Mouse (Mus musculus): ENCODE data around the gene Tnfsf11. TPM values are rescaled to one million over a fixed set of nuclear protein-coding genes. Genes with fewer than 3 reads are reported as not detected.

Gene Tnfsf11
- polyA plus RNA-seq (2012; rRNA removed) (0.90 and 0.98 TPM in 2 replicates), polyA plus RNA-seq (2014; fragmentation: Nextera tagmentation; extraction: Ambion mirVana) (0.84 and 1.1 TPM in 2 replicates)

DNA sequence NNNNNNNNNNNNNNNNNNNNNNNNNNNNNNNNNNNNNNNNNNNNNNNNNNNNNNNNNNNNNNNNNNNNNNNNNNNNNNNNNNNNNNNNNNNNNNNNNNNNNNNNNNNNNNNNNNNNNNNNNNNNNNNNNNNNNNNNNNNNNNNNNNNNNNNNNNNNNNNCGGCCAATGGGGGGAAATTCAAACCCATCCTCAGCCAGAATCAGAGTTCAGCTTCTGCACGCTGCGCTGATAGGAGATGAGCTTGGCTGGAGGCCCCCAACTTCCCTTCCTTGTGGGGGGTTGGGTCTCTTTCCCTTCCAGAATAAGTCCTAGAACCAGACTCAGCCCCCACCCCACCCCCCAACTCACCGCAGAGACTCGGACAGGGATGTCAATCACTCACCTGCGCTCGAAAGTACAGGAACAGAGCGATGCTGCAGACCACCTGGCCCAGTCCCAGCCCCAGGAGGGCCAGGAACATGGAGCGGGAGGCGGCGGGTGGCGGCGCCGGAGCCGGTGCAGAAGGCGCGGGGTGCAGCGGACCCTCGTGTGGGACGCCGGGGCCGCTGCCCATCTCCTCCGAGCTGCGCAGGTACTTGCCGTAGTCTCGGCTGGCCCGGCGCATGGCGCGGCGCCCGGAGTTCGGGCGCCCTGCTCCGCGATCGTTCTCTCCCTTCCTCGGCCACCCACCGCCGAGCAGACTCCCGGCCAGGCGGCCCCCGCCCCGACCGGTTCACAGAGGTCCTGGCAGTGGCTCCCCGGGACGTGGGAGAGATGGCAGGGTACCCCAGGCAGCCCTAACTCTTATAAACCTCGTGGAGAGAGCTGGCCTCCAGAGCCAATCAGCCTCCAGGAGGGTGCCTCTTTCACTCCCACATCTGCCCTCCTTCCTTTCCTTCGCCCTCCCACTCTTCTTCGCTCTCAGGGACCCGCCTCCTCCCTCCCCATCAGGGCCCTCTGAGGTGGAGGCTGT lies at the start of gene Tnfsf11:
Tnfsf11 (minus strand) TSS at position 758 of the 952 bp plus-strand sequence.
- WGBS = under 1% methylated on average over 28 of the region's 51 CpGs
- Histone ChIP-seq H3K36me3 (ENCODE audit: control insufficient read depth, insufficient read depth, low read length) (no peaks in the 10 kb centered on the region), H3K4me2 (replicated peaks; ENCODE audit: low read depth, low read length, severe bottlenecking) (peak within 1 kb of the TSS; percentile 83), H3K9me3 (ENCODE audit: control insufficient read depth, low read length) (no peaks in the 10 kb centered on the region), H3K9ac (ENCODE audit: low read depth, low read length, severe bottlenecking) (peak within 1 kb of the TSS; percentile 45), H3K4me3 (replicated peaks; ENCODE audit: low read length) (peak within 1 kb of the TSS; percentile 49), H3K27me3 (ENCODE audit: control insufficient read depth, insufficient read depth, low read length) (peaks cover 16% of the 10 kb centered on the region; the same call in 1 of the 2 replicates), H3K4me1 (ENCODE audit: control insufficient read depth, insufficient read depth, low read length) (peaks cover 3% of the 10 kb centered on the region; the same call in 1 of the 2 replicates), H3K27ac (replicated peaks; ENCODE audit: low read depth, low read length) (no peak within 1 kb of the TSS)
- peak; percentile 30 for ATAC-seq (ENCODE audit: low FRiP score, low read depth)
- TF ChIP-seq POLR2A (IDR thresholded peaks at IDR 0.05; ENCODE audit: borderline replicate concordance, extremely low read depth, insufficient read depth, insufficient read length) = no peak
- DNase-seq (ENCODE audit: low spot score) = no peak

- Histone ChIP-seq H3K36me3 (ENCODE audit: control insufficient read depth, insufficient read depth, low read length) (no peaks in the 10 kb centered on the region), H3K4me1 (ENCODE audit: control insufficient read depth, insufficient read depth, low read length) (no peaks in the 10 kb centered on the region; the same call in 1 of the 2 replicates), H3K9ac (ENCODE audit: low read depth, low read length, severe bottlenecking) (no peak overlapping the region), H3K27ac (replicated peaks; ENCODE audit: low read depth, low read length) (no peak overlapping the region), H3K27me3 (ENCODE audit: control insufficient read depth, insufficient read depth, low read length) (no peaks in the 10 kb centered on the region), H3K4me3 (replicated peaks; ENCODE audit: low read length) (no peak overlapping the region), H3K4me2 (replicated peaks; ENCODE audit: low read depth, low read length, severe bottlenecking) (no peak overlapping the region), H3K9me3 (ENCODE audit: control insufficient read depth, low read length) (no peaks in the 10 kb centered on the region)
- no peak for TF ChIP-seq POLR2A (IDR thresholded peaks at IDR 0.05; ENCODE audit: borderline replicate concordance, extremely low read depth, insufficient read depth, insufficient read length)
- DNase-seq (ENCODE audit: low spot score) = no peak
- ATAC-seq (ENCODE audit: low FRiP score, low read depth) = no peak
- WGBS = 64% methylated on average over 8 of the region's 8 CpGs
Measured at GRCm38 (mm10) chr14:78356764-78357163, 48.9 kb upstream of the Tnfsf11 start.

- H3K9me3 ChIP-seq (ENCODE audit: control insufficient read depth, low read length) = no peaks in the 10 kb centered on the region
- no peak overlapping the region for H3K27ac ChIP-seq (replicated peaks; ENCODE audit: low read depth, low read length)
- H3K4me1 ChIP-seq (ENCODE audit: control insufficient read depth, insufficient read depth, low read length) = no peaks in the 10 kb centered on the region; the same call in 1 of the 2 replicates
- H3K27me3 ChIP-seq (ENCODE audit: control insufficient read depth, insufficient read depth, low read length) = no peaks in the 10 kb centered on the region
- no peak overlapping the region for H3K4me3 ChIP-seq (replicated peaks; ENCODE audit: low read length)
- H3K9ac ChIP-seq (ENCODE audit: low read depth, low read length, severe bottlenecking) = no peak overlapping the region
- WGBS = 78% methylated on average over 4 of the region's 4 CpGs
- DNase-seq (ENCODE audit: low spot score) (no peak), ATAC-seq (ENCODE audit: low FRiP score, low read depth) (no peak)
- no peaks in the 10 kb centered on the region for H3K36me3 ChIP-seq (ENCODE audit: control insufficient read depth, insufficient read depth, low read length)
- no peak for TF ChIP-seq POLR2A (IDR thresholded peaks at IDR 0.05; ENCODE audit: borderline replicate concordance, extremely low read depth, insufficient read depth, insufficient read length)
- no peak overlapping the region for H3K4me2 ChIP-seq (replicated peaks; ENCODE audit: low read depth, low read length, severe bottlenecking)
Measured at GRCm38 (mm10) chr14:78355381-78355780, 47.5 kb upstream of the Tnfsf11 start.

DNA sequence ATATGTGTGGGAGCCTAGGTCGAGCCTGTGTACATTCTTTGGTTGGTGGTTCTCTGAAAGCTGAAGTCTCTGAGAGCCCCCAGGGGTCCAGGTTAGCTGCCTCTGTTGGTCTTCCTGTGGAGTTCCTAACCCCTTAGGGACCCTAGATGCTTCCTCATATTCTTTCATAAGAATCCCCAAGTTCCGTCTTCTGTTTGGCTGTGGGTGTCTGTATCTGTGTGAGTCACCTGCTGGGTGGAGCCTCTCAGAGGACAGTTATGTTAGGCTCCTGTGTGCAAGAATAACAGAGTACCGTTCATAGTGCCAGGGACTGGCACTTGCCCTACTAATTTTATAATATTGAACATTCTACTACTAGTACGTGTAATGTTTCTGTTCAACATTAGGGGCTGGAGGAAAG lies 45.0 kb upstream of the Tnfsf11 start:
- Histone ChIP-seq H3K36me3 (ENCODE audit: control insufficient read depth, insufficient read depth, low read length) (no peaks in the 10 kb centered on the region), H3K9ac (ENCODE audit: low read depth, low read length, severe bottlenecking) (no peak overlapping the region), H3K4me3 (replicated peaks; ENCODE audit: low read length) (no peak overlapping the region), H3K4me2 (replicated peaks; ENCODE audit: low read depth, low read length, severe bottlenecking) (no peak overlapping the region), H3K9me3 (ENCODE audit: control insufficient read depth, low read length) (no peaks in the 10 kb centered on the region), H3K4me1 (ENCODE audit: control insufficient read depth, insufficient read depth, low read length) (no peaks in the 10 kb centered on the region; the same call in 1 of the 2 replicates), H3K27me3 (ENCODE audit: control insufficient read depth, insufficient read depth, low read length) (no peaks in the 10 kb centered on the region), H3K27ac (replicated peaks; ENCODE audit: low read depth, low read length) (no peak overlapping the region)
- 56% methylated on average over 4 of the region's 4 CpGs for WGBS
- ATAC-seq (ENCODE audit: low FRiP score, low read depth) (no peak), DNase-seq (ENCODE audit: low spot score) (no peak)
- no peak for TF ChIP-seq POLR2A (IDR thresholded peaks at IDR 0.05; ENCODE audit: borderline replicate concordance, extremely low read depth, insufficient read depth, insufficient read length)

- H3K4me3 ChIP-seq (replicated peaks; ENCODE audit: low read length) = no peak overlapping the region
Measured at GRCm38 (mm10) chr14:78351544-78351943, 43.7 kb upstream of the Tnfsf11 start.

More at GRCm38 (mm10) chr14:78351544-78351943, 43.7 kb upstream of the Tnfsf11 start:
- H3K9ac ChIP-seq (ENCODE audit: low read depth, low read length, severe bottlenecking) = no peak overlapping the region
- H3K27ac ChIP-seq (replicated peaks; ENCODE audit: low read depth, low read length) = no peak overlapping the region
- no peaks in the 10 kb centered on the region for H3K9me3 ChIP-seq (ENCODE audit: control insufficient read depth, low read length)
- DNase-seq (ENCODE audit: low spot score) (no peak), ATAC-seq (ENCODE audit: low FRiP score, low read depth) (no peak)
- no peak for TF ChIP-seq POLR2A (IDR thresholded peaks at IDR 0.05; ENCODE audit: borderline replicate concordance, extremely low read depth, insufficient read depth, insufficient read length)
- WGBS = 87% methylated on average over 7 of the region's 7 CpGs
- H3K4me1 ChIP-seq (ENCODE audit: control insufficient read depth, insufficient read depth, low read length) = no peaks in the 10 kb centered on the region; the same call in 1 of the 2 replicates
- no peaks in the 10 kb centered on the region for H3K27me3 ChIP-seq (ENCODE audit: control insufficient read depth, insufficient read depth, low read length)
- no peak overlapping the region for H3K4me2 ChIP-seq (replicated peaks; ENCODE audit: low read depth, low read length, severe bottlenecking)
- H3K36me3 ChIP-seq (ENCODE audit: control insufficient read depth, insufficient read depth, low read length) = no peaks in the 10 kb centered on the region
